Mouse (Mus musculus) frontal cortex, adult 2 months (tissue): ENCODE results near the gene Mesp1. TPM values are rescaled to one million over a fixed set of nuclear protein-coding genes. Genes with fewer than 3 reads are reported as not detected.

Source experiments
- DNase-seq, 2 experiments: peaks; one replicate each; pipeline ENCODE4 v3.0.0; 2022; ENCODE audit warnings: low spot score in 1 of 2; ENCODE audit errors: extremely low spot score in 1 of 2
- polyA plus RNA-seq: library from polyadenylated mRNA; depleted of rRNA; stranded (reverse); fragments of >200 nt; gene quantifications from 2 replicates; pipeline ENCODE4 v1.2.3, GENCODE M21; 2012; rRNA removed

The Mesp1 gene
- polyA plus RNA-seq = 0.16 and 0.19 TPM in 2 replicates

- DNase-seq = no peak
Observed at GRCm38 (mm10) chr7:79793688-79794087, at the start of gene Mesp1. TSS of gene Mesp1 (minus strand) at chr7:79793788.

GRCm38 (mm10) chr7:79842163-79842562 lies 48.6 kb upstream of the Mesp1 start:
- no peak for DNase-seq

GRCm38 (mm10) chr7:79837247-79837646 lies 43.7 kb upstream of the Mesp1 start:
- no peak for DNase-seq

- no peak for DNase-seq
Observed at GRCm38 (mm10) chr7:79835196-79835595, 41.6 kb upstream of the Mesp1 start.

- no peak for DNase-seq
Observed at GRCm38 (mm10) chr7:79832980-79833379, 39.4 kb upstream of the Mesp1 start.

- DNase-seq = no peak
Observed at GRCm38 (mm10) chr7:79831585-79831984, 38.0 kb upstream of the Mesp1 start.

GRCm38 (mm10) chr7:79831145-79831544 lies 37.6 kb upstream of the Mesp1 start:
- no peak for DNase-seq

- no peak for DNase-seq
Observed at GRCm38 (mm10) chr7:79828341-79828740, 34.8 kb upstream of the Mesp1 start.

- no peak for DNase-seq
Observed at GRCm38 (mm10) chr7:79822092-79822695, 28.6 kb upstream of the Mesp1 start.

GRCm38 (mm10) chr7:79819996-79820395 lies 26.4 kb upstream of the Mesp1 start:
- DNase-seq = no peak

- no peak for DNase-seq
Observed at GRCm38 (mm10) chr7:79819515-79819914, 25.9 kb upstream of the Mesp1 start.

- no peak for DNase-seq
Observed at GRCm38 (mm10) chr7:79818321-79818720, 24.7 kb upstream of the Mesp1 start.

GRCm38 (mm10) chr7:79813409-79813808 lies 19.8 kb upstream of the Mesp1 start:
- no peak for DNase-seq

GRCm38 (mm10) chr7:79810611-79811506 lies 17.3 kb upstream of the Mesp1 start, which contains the start of gene Mesp2:
TSS of gene Mesp2 (plus strand) at chr7:79810727.
- peak; percentile 8 to 77 for DNase-seq

- DNase-seq = no peak
Observed at GRCm38 (mm10) chr7:79808561-79808960, 15.0 kb upstream of the Mesp1 start.

- DNase-seq = no peak
Observed at GRCm38 (mm10) chr7:79803887-79804286, 10.3 kb upstream of the Mesp1 start.

GRCm38 (mm10) chr7:79802037-79802436 lies 8.4 kb upstream of the Mesp1 start:
- no peak for DNase-seq

- DNase-seq = no peak
Observed at GRCm38 (mm10) chr7:79801391-79801790, 7.8 kb upstream of the Mesp1 start.

GRCm38 (mm10) chr7:79800336-79800735 lies 6.7 kb upstream of the Mesp1 start:
- DNase-seq = no peak

- DNase-seq = no peak
Observed at GRCm38 (mm10) chr7:79799506-79799905, 5.9 kb upstream of the Mesp1 start.

GRCm38 (mm10) chr7:79799048-79799447 lies 5.5 kb upstream of the Mesp1 start:
- peak; percentile 33 to 94 for DNase-seq

GRCm38 (mm10) chr7:79798606-79799005 lies 5.0 kb upstream of the Mesp1 start:
- DNase-seq = no peak
